Mouse (Mus musculus) stomach, embryonic 16.5 days (tissue): ENCODE measurements at regions not wholly inside any gene's neighbourhood (a gene's known extent, or its start where the extent isn't known, plus 50 kb on each side); places are given as distances from the start of the nearest gene placed in this dataset.

ENCODE experiments used
- ATAC-seq: fragments of 200-750 bp; cut with Nextera tagmentation; 2 replicates; pipeline ENCODE4 v1.8.0; 2017; ENCODE audit warnings: moderate number of reproducible peaks, moderate TSS enrichment; ENCODE audit not compliant: insufficient read depth, low FRiP score
- H3K27ac ChIP-seq: fragments of 300-500 bp; sonication (generic); 2 replicates; pipeline ENCODE4 v1.5.1; 2014; ENCODE audit warnings: low read length
- H3K27me3 ChIP-seq: fragments of 300-500 bp; sonication (generic); 2 replicates; pipeline ENCODE4 v1.6.1; 2014; ENCODE audit warnings: low read length, control low read depth, mixed read lengths; ENCODE audit not compliant: control insufficient read depth, insufficient read depth
- H3K36me3 ChIP-seq: fragments of 300-500 bp; sonication (generic); 2 replicates; pipeline ENCODE4 v1.6.1; 2014; ENCODE audit warnings: low read length; ENCODE audit not compliant: control insufficient read depth, insufficient read depth
- H3K4me1 ChIP-seq: fragments of 300-500 bp; sonication (generic); 2 replicates; pipeline ENCODE4 v1.6.1; 2014; ENCODE audit warnings: low read length, control low read depth, mixed read lengths; ENCODE audit not compliant: control insufficient read depth, insufficient read depth
- H3K4me2 ChIP-seq: fragments of 300-500 bp; sonication (generic); 2 replicates; pipeline ENCODE4 v1.6.1; 2014; ENCODE audit warnings: low read depth, low read length, mixed read lengths
- H3K4me3 ChIP-seq: fragments of 300-500 bp; sonication (generic); replicated peaks from 2 replicates; pipeline ENCODE4 v1.5.1; 2014; ENCODE audit warnings: mild to moderate bottlenecking, low read length
- H3K9ac ChIP-seq: fragments of 300-500 bp; sonication (generic); 2 replicates; pipeline ENCODE4 v1.6.1; 2014; ENCODE audit warnings: low read length
- H3K9me3 ChIP-seq: fragments of 300-500 bp; sonication (generic); replicated peaks from 2 replicates; pipeline ENCODE4 v1.6.1; 2016; ENCODE audit warnings: low read length, control low read depth; ENCODE audit not compliant: control insufficient read depth
- whole genome bisulfite sequencing: fragments of 180-500 bp; shearing (Covaris S2); extraction: QIAGEN DNeasy Blood & Tissue Kit; methylation state at CpG from one replicate; pipeline ENCODE4 v1.1.7; 2014; 5-methylcytosine and 5-hydroxymethylcytosine counted together

DNA sequence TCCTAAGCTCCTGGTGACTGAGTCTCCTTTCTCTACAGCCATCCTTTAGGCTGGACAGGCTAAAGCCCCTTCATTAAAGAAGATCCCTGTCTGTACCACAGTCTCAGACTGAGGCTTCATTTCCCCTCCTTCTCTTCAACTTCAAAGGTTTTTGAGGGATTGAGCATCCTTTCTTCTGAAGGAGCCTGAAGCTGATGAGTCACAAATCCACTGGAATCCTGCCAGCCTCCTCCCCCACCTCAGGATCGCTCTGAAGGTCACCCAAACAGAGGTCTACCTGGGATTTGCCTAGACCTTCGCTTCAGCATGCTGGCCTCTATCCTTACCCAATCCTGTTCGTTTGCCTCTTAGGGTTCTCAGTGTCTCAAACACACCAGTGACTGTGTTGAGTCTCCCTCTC lies 57.7 kb upstream of the Ror1 start:
- WGBS = 65% methylated on average over 3 of the region's 3 CpGs
- H3K27ac ChIP-seq = no peak overlapping the region
- H3K9ac ChIP-seq = no peak overlapping the region
- no peaks in the 10 kb centered on the region for H3K9me3 ChIP-seq
- H3K4me3 ChIP-seq = no peak overlapping the region
- H3K4me1 ChIP-seq = peaks cover 13% of the 10 kb centered on the region
- H3K36me3 ChIP-seq = no peaks in the 10 kb centered on the region
- H3K4me2 ChIP-seq = no peak overlapping the region
- no peak for ATAC-seq
- no peaks in the 10 kb centered on the region for H3K27me3 ChIP-seq

DNA sequence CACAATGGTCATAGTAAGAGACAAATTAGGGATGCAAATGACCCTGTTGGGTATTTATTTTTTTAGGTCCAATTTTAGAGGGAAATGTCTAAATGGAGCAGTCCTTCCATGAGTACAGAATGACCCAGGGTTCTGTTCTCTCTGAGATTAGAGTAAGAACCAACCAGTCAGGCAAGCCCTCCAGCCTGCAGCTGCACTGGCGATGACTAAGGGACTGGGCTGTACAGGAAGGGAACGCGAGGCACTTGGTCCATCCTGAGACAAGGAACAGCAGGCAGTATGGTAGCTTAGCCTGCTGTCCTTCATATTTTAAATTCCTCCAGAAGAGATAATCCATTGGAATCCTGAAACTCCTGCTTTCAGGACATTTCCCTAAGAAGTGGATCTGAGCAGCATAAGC lies 55.9 kb upstream of the Ror1 start:
- WGBS = 80% methylated on average over 3 of the region's 3 CpGs
- Histone ChIP-seq H3K27me3 (no peaks in the 10 kb centered on the region), H3K27ac (no peak overlapping the region), H3K4me1 (peaks cover 7% of the 10 kb centered on the region), H3K9me3 (no peaks in the 10 kb centered on the region), H3K9ac (no peak overlapping the region), H3K4me2 (no peak overlapping the region), H3K36me3 (no peaks in the 10 kb centered on the region), H3K4me3 (no peak overlapping the region)
- ATAC-seq = no peak

DNA sequence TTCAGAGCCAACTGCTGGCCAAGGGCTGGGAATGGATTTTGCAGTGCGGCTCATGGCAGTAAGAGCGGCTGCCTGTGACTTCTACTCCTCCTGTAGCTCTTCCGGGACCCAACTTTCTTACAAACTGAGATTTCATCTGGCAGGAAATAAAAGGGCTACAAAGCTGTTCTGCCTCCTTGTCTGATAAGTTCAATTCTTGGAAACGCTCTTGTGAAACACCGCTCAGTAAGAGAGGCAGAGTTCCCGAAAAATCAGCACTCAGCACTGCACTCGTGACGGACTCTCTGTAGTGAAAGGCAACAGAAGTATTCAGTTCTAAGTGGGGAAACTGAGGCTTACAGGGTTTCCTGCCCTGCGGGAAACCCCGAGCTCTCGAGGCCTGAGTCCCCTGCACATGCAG lies 53.6 kb upstream of the Ror1 start:
- no peaks in the 10 kb centered on the region for H3K36me3 ChIP-seq
- H3K9ac ChIP-seq = no peak overlapping the region
- H3K4me3 ChIP-seq = no peak overlapping the region
- H3K27ac ChIP-seq = no peak overlapping the region
- no peak overlapping the region for H3K4me2 ChIP-seq
- H3K27me3 ChIP-seq = no peaks in the 10 kb centered on the region
- H3K9me3 ChIP-seq = no peaks in the 10 kb centered on the region
- peaks cover 13% of the 10 kb centered on the region for H3K4me1 ChIP-seq
- no peak for ATAC-seq
- 73% methylated on average over 11 of the region's 11 CpGs for WGBS

DNA sequence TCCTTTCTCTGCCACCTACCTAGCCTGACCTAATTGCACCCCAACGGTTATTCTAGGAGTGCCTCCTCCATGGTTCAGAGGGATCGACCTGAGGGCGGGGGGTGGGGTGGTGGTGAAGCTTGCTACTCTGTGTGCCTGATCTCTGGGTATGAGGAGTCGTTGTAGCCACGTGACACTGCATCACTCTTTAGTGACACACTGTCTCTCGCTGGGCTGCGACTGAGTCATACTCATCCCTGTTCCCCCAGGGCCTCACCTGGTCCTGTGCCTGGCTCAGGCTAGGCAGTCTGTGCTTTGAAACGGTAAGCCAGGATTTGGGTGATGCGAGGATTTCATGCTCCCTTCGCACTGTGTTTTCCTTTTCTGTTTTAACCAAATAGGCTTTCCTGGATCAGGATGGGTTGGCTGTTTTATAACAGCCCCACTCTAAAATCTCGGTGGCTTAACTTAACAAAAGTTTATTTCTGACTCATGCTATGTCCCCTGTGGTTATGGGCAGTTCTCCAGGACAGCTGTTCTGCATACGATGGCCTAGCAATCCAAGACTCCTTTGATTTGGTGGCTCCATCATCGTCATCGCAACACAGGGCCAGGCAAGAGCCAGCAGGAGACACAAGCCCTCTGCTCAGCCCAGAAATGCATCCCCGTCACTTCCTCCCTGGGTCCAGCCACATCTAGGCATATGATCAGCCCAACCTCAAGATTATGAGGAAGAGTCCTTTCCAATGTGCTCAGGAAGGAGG lies 50.3 kb upstream of the Ror1 start:
- WGBS = 52% methylated on average over 15 of the region's 15 CpGs
- peak; percentile 52; the same call in 1 of the 2 replicates for ATAC-seq

More for the DNA sequence above, 50.3 kb upstream of the Ror1 start:
- Histone ChIP-seq H3K4me3 (no peak overlapping the region), H3K4me2 (no peak overlapping the region), H3K27ac (peak overlapping the region; percentile 44), H3K9ac (0 out of 2 replicates have a peak overlapping the region, but pooled peaks have one; percentile 3), H3K4me1 (peaks cover 13% of the 10 kb centered on the region), H3K9me3 (no peaks in the 10 kb centered on the region), H3K36me3 (no peaks in the 10 kb centered on the region), H3K27me3 (no peaks in the 10 kb centered on the region)
